Mouse (Mus musculus) forebrain, embryonic 12.5 days (tissue): ENCODE data around the gene Ticam1. TPM values are rescaled to one million over a fixed set of nuclear protein-coding genes. Genes with fewer than 3 reads are reported as not detected.
"Not testable (repeated sequence)": the region's sequence is repeated elsewhere in the genome, so short reads cannot be mapped to it uniquely, and the experiment has no call there.

Source experiments
- ATAC-seq: fragments of 200-750 bp; cut with Nextera tagmentation; 2 replicates; pipeline ENCODE4 v1.8.0; 2017; ENCODE audit warnings: moderate TSS enrichment; ENCODE audit not compliant: low FRiP score
- H3K27ac ChIP-seq: fragments of 300-500 bp; sonication (generic); 2 replicates; pipeline ENCODE4 v1.5.1; 2016; ENCODE audit warnings: mild to moderate bottlenecking
- H3K27me3 ChIP-seq: fragments of 300-500 bp; sonication (generic); 2 replicates; pipeline ENCODE4 v1.6.1; 2016; ENCODE audit warnings: mild to moderate bottlenecking
- H3K36me3 ChIP-seq: fragments of 300-500 bp; sonication (generic); replicated peaks from 2 replicates; pipeline ENCODE4 v1.6.1; 2016; ENCODE audit warnings: mild to moderate bottlenecking
- H3K4me1 ChIP-seq: fragments of 300-500 bp; sonication (generic); 2 replicates; pipeline ENCODE4 v1.6.1; 2016
- H3K4me2 ChIP-seq: fragments of 300-500 bp; sonication (generic); 2 replicates; pipeline ENCODE4 v1.6.1; 2016; ENCODE audit warnings: mild to moderate bottlenecking, moderate library complexity
- H3K4me3 ChIP-seq: fragments of 300-500 bp; sonication (generic); replicated peaks from 2 replicates; pipeline ENCODE4 v1.5.1; 2016; ENCODE audit warnings: mild to moderate bottlenecking
- H3K9ac ChIP-seq: fragments of 300-500 bp; sonication (generic); 2 replicates; pipeline ENCODE4 v1.6.1; 2016; ENCODE audit warnings: mild to moderate bottlenecking
- H3K9me3 ChIP-seq: fragments of 300-500 bp; sonication (generic); 2 replicates; pipeline ENCODE4 v1.6.1; 2016
- WGBS: fragments of 180-500 bp; shearing (Covaris S2); methylation state at CpG from one replicate; pipeline ENCODE4 v1.1.7; 2016; 5-methylcytosine and 5-hydroxymethylcytosine counted together
- polyA plus RNA-seq: library from polyadenylated mRNA; unstranded; fragments of >200 nt; fragmentation: Nextera tagmentation; extraction: Ambion mirVana; gene quantifications from 2 replicates; pipeline ENCODE4 v1.2.1, GENCODE M21; 2016

Ticam1 gene
- polyA plus RNA-seq, 1 experiment from 2014 or later, result 1.7 TPM

DNA sequence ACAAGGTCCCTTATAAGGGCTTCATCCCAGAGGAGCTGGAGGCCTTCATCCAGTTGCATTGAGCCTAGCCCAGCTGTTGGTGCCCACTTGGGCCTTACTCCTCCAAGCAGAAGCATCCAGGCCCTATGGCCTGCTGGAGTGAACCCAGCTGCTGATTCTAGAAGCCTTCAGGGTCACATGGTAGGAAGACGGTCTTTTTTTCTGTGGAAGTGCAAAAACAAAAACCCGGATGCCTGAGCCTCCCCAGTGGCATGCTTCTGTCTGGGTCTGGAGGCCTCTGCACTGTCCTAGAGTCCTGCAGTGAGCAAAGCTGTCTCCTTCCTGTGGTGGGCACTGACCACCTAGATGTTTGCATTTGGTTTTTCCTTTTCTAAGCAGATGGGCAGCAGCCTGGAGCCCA lies 17.8 kb downstream of the Ticam1 start:
- H3K27me3 ChIP-seq, H3K9me3 ChIP-seq, H3K27ac ChIP-seq, H3K4me2 ChIP-seq, H3K4me3 ChIP-seq, ATAC-seq, H3K9ac ChIP-seq: not testable (repeated sequence)
- Histone ChIP-seq H3K36me3 (peaks cover 54% of the 10 kb centered on the region), H3K4me1 (peaks cover 45% of the 10 kb centered on the region)
- WGBS, result 85% methylated on average over 2 of the region's 2 CpGs

DNA sequence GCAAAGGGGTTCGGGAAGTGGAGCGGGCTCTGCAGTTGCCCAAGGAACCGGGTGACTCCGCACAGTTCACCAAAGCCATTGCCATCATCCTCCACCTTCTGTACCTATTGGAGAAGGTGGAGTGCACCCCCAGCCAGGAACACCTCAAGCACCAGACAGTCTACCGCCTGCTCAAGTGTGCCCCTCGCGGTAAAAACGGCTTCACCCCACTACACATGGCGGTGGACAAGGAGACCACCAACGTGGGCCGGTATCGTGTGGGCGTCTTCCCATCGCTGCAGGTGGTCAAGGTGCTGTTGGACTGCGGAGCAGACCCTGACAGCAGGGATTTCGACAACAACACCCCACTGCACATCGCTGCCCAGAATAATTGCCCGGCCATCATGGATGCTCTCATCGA lies 18.3 kb downstream of the Ticam1 start:
- Histone ChIP-seq H3K4me2 (peak overlapping the region; percentile 98), H3K4me1 (peaks cover 45% of the 10 kb centered on the region), H3K36me3 (peaks cover 53% of the 10 kb centered on the region)
- ATAC-seq, H3K27me3 ChIP-seq, H3K9ac ChIP-seq, H3K27ac ChIP-seq, H3K4me3 ChIP-seq, H3K9me3 ChIP-seq: not testable (repeated sequence)
- 94% methylated on average over 19 of the region's 19 CpGs for WGBS

- H3K9ac ChIP-seq, result peak overlapping the region; percentile 69
- 12% methylated on average over 58 of the region's 58 CpGs for WGBS
- H3K27ac ChIP-seq, result peak overlapping the region; percentile 70; the same call in 1 of the 2 replicates
- ATAC-seq, result no peak
- H3K9me3 ChIP-seq, result no peaks in the 10 kb centered on the region
- H3K27me3 ChIP-seq, result no peaks in the 10 kb centered on the region
- peaks cover 45% of the 10 kb centered on the region for H3K4me1 ChIP-seq
- peak overlapping the region; percentile 72 for H3K4me3 ChIP-seq
- peak overlapping the region; percentile 98 for H3K4me2 ChIP-seq
- peaks cover 43% of the 10 kb centered on the region for H3K36me3 ChIP-seq
Measured at GRCm38 (mm10) chr17:56257181-56257894, 19.2 kb downstream of the Ticam1 start.

- Histone ChIP-seq H3K4me2 (peak within 1 kb of the TSS; percentile 98), H3K27me3 (no peaks in the 10 kb centered on the region), H3K36me3 (peaks cover 35% of the 10 kb centered on the region), H3K27ac (peak within 1 kb of the TSS; percentile 90), H3K4me3 (peak within 1 kb of the TSS; percentile 72), H3K9me3 (no peaks in the 10 kb centered on the region), H3K4me1 (peaks cover 42% of the 10 kb centered on the region), H3K9ac (peak within 1 kb of the TSS; percentile 69)
- ATAC-seq, result peak; percentile 91
- under 1% methylated on average over 28 of the region's 28 CpGs for WGBS
Measured at GRCm38 (mm10) chr17:56256239-56256881, 20.2 kb downstream of the Ticam1 start, which contains the start of gene Fem1a. Gene Fem1a (plus strand): TSS chr17:56256810.

- Histone ChIP-seq H3K9ac (peak overlapping the region; percentile 41), H3K4me1 (peaks cover 43% of the 10 kb centered on the region), H3K4me3 (peak overlapping the region; percentile 72), H3K9me3 (no peaks in the 10 kb centered on the region), H3K27me3 (no peaks in the 10 kb centered on the region), H3K27ac (peak overlapping the region; percentile 90), H3K4me2 (peak overlapping the region; percentile 60), H3K36me3 (peaks cover 30% of the 10 kb centered on the region)
- under 1% methylated on average over 32 of the region's 32 CpGs for WGBS
- peak; percentile 94 for ATAC-seq
Measured at GRCm38 (mm10) chr17:56255863-56256238, 20.7 kb downstream of the Ticam1 start.

DNA sequence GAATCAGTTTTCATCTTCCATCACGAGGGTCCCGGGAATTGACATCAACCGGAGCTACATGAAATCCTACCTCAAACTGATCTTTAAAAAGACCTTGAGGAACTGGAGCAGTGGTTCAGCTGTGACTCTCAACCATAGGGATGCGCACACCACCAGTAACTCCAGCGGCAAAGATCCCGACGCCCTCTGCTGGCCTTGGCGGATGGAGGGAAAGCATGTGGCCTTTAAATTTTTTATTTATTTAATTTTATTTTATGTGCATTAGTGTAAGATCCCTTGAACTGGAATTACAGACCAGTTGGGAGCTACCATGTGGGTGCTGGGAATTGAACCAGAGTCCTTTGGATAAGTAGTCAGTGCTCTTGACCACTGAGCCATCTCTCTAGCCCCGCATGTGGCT lies 21.2 kb downstream of the Ticam1 start:
- Histone ChIP-seq H3K36me3 (peaks cover 25% of the 10 kb centered on the region), H3K27ac (peak overlapping the region; percentile 43), H3K4me1 (peaks cover 44% of the 10 kb centered on the region), H3K9ac (no peak overlapping the region), H3K27me3 (no peaks in the 10 kb centered on the region), H3K4me3 (peak overlapping the region; percentile 72; the same call in 1 of the 2 replicates), H3K4me2 (peak overlapping the region; percentile 60), H3K9me3 (no peaks in the 10 kb centered on the region)
- ATAC-seq, result no peak
- 20% methylated on average over 9 of the region's 9 CpGs for WGBS

- Histone ChIP-seq H3K27ac (no peak overlapping the region), H3K27me3 (no peaks in the 10 kb centered on the region), H3K4me1 (peaks cover 37% of the 10 kb centered on the region), H3K4me2 (no peak overlapping the region), H3K9me3 (no peaks in the 10 kb centered on the region), H3K9ac (no peak overlapping the region), H3K4me3 (no peak overlapping the region), H3K36me3 (peaks cover 18% of the 10 kb centered on the region)
- ATAC-seq, result no peak
- WGBS, result 80% methylated on average over 4 of the region's 4 CpGs
Measured at GRCm38 (mm10) chr17:56254695-56255094, 21.9 kb downstream of the Ticam1 start.

- peaks cover 13% of the 10 kb centered on the region for H3K4me1 ChIP-seq
- H3K4me3 ChIP-seq, result no peak overlapping the region
- H3K9ac ChIP-seq, result no peak overlapping the region
- peak; percentile 65 for ATAC-seq
- H3K9me3 ChIP-seq, result no peaks in the 10 kb centered on the region
- 0 out of 2 replicates have a peak, but pooled peaks cover 9% of the 10 kb centered on the region for H3K27me3 ChIP-seq
- peak overlapping the region; percentile 84 for H3K27ac ChIP-seq
- 22% methylated on average over 6 of the region's 6 CpGs for WGBS
- peak overlapping the region; percentile 22 for H3K4me2 ChIP-seq
- no peaks in the 10 kb centered on the region for H3K36me3 ChIP-seq
Measured at GRCm38 (mm10) chr17:56251136-56251829, 25.3 kb downstream of the Ticam1 start.

GRCm38 (mm10) chr17:56245608-56246007 lies 31.0 kb downstream of the Ticam1 start:
- Histone ChIP-seq H3K4me3 (no peak overlapping the region), H3K9me3 (no peaks in the 10 kb centered on the region), H3K9ac (no peak overlapping the region), H3K27me3 (peaks cover 24% of the 10 kb centered on the region), H3K27ac (no peak overlapping the region), H3K4me1 (peaks cover 5% of the 10 kb centered on the region), H3K36me3 (no peaks in the 10 kb centered on the region), H3K4me2 (no peak overlapping the region)
- ATAC-seq, result 0 out of 2 replicates have a peak, but pooled peaks have one; percentile 30
- WGBS, result 66% methylated on average over 7 of the region's 7 CpGs

DNA sequence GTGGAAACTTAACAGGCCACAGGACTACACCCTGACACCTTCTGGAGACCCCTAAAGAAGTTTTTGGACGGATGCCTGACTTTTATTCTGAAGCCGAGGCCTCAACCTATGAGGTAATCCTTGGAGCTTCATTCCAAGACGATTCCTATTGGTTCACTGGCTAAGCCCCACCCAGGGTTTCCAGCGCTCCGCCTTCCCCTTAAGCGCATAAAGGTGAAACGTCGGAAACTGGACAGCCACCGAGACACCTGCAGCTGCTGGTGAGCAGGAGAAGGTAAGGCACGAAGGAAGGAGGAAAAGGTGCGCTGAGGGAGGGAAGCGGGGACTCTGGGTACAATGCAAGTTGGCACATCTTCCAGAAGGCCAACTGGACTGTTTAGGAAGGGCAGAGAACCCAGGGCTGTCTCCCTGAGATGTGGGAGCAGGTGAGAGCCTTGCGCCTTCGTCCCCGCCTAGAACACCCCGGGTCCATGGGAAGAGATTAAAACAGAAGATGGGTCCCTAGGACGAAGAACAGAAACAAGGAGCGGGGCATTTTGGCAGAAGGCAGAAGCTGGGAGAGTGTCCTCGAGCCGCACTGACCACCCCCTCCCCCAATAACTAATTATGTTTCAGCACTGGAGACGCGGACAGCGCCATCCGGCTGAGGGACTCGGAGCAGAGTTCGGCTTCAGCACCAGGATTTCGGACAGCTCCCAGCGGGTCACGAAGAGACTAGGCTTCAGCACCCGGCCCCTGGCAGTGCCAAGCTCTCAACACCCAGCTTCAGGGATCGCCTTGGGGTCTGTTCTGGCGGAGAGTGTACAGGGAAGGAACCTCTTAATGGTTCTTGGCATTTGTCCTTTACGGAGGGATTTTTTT lies 34.8 kb downstream of the Ticam1 start:
- Histone ChIP-seq H3K27ac (no peak overlapping the region), H3K4me1 (peaks cover 6% of the 10 kb centered on the region; the same call in 1 of the 2 replicates), H3K27me3 (peaks cover 19% of the 10 kb centered on the region), H3K9ac (peak overlapping the region; percentile 25; the same call in 1 of the 2 replicates), H3K4me3 (peak overlapping the region; percentile 39), H3K36me3 (no peaks in the 10 kb centered on the region), H3K4me2 (peak overlapping the region; percentile 45), H3K9me3 (no peaks in the 10 kb centered on the region)
- ATAC-seq, result peak; percentile 73; the same call in 1 of the 2 replicates
- WGBS, result under 1% methylated on average over 33 of the region's 33 CpGs

DNA sequence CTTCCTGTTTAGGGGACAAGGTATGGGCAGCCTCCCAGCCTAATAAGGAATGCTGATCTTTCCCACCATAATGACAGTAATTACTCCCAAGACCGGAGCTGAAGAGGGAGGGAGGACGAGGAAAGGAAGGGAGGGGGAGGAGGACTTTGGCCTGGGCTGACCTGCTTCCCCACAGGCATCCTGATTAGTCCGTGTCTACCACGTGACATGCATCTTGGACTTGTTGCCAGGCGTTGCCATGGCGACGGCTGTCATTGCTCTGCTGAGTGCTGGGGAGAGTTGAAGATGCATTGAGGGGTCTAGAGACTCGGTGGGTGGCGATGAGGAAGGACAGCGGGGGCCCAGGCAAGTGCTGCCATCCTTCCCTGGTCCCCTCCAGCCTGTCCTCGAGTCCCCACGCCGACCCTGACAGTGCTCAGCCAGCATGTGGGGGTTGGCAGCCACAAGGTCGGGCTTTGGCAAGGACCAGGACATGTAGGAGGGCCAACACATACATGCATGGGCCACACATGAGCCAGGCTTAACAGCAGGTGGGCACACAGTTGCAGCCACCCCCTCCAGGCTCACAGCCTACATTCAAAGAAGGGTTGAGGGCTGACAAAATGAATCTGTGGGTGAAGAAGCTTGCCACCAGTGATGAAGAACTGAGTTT lies 42.6 kb downstream of the Ticam1 start:
- WGBS, result 4% methylated on average over 14 of the region's 14 CpGs

More for the DNA sequence above, 42.6 kb downstream of the Ticam1 start:
- Histone ChIP-seq H3K4me1 (peaks cover 16% of the 10 kb centered on the region), H3K36me3 (no peaks in the 10 kb centered on the region), H3K4me2 (peak overlapping the region; percentile 36), H3K27ac (peak overlapping the region; percentile 38; the same call in 1 of the 2 replicates), H3K9ac (no peak overlapping the region), H3K9me3 (no peaks in the 10 kb centered on the region), H3K27me3 (peaks cover 3% of the 10 kb centered on the region), H3K4me3 (no peak overlapping the region; the same call in 1 of the 2 replicates)
- ATAC-seq, result peak; percentile 97
